Mouse (Mus musculus) cortical plate, adult 2 months (tissue): ENCODE measurements around the gene Gm49353. TPM values are rescaled to one million over a fixed set of nuclear protein-coding genes. Genes with fewer than 3 reads are reported as not detected.

ENCODE experiments used
- H3K27ac ChIP-seq: fragments of 200-500 bp; 2 replicates; pipeline ENCODE4 v1.5.1; 2012; ENCODE audit warnings: low read length, control low read depth, inconsistent platforms; ENCODE audit not compliant: insufficient read depth
- H3K4me1 ChIP-seq: fragments of 200-500 bp; 2 replicates; pipeline ENCODE4 v1.6.1; 2011; ENCODE audit warnings: low read length; ENCODE audit not compliant: control insufficient read depth, insufficient read depth
- H3K4me3 ChIP-seq: fragments of 200-500 bp; 2 replicates; pipeline ENCODE4 v1.5.1; 2011; ENCODE audit warnings: mild to moderate bottlenecking, low read length, control low read depth; ENCODE audit not compliant: insufficient read depth
- CTCF ChIP-seq: fragments of 200-500 bp; IDR thresholded peaks from 2 replicates; pipeline ENCODE4 v1.5.1; 2011; ENCODE audit warnings: mild to moderate bottlenecking, control low read depth, low read length; ENCODE audit not compliant: insufficient read depth; ENCODE audit errors: extremely low read depth
- POLR2A ChIP-seq: fragments of 200-500 bp; IDR thresholded peaks from 2 replicates; pipeline ENCODE4 v1.6.1; 2011; ENCODE audit warnings: mild to moderate bottlenecking, low read length, control low read depth; ENCODE audit not compliant: insufficient read depth; ENCODE audit errors: extremely low read depth
- polyA plus RNA-seq: library from polyadenylated mRNA; depleted of rRNA; stranded (reverse); fragments of >200 nt; gene quantifications from 2 replicates; pipeline ENCODE4 v1.2.3, GENCODE M21; 2012; rRNA removed

Gm49353 gene
- 9.5 and 10.1 TPM in 2 replicates for polyA plus RNA-seq

DNA sequence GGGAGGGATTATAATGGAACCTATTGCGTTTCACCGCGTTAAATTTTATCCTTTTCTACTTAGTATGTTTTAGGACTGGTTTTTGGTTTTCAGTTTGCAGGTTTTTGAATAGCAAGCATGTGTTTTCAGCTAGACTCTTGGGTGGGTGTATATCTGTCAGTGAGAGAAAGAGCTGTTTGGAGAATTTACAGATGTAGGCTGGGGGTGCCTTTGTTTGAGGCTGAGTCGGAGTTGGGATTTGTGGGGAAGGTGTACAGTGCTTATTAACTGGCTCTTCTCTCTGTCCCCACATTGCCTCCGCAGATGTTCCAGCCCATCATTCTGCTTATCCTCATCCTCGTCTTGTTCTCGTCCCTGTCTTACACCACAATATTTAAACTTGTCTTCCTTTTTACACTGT is at the start of gene Gm49353:
TSS of gene Gm49353 (plus strand) at position 313 of the 400 bp plus-strand sequence.
- Histone ChIP-seq H3K4me1 (peaks cover 7% of the 10 kb centered on the region), H3K27ac (no peak within 1 kb of the TSS), H3K4me3 (no peak within 1 kb of the TSS)
- TF ChIP-seq POLR2A (no peak), CTCF (no peak)

DNA sequence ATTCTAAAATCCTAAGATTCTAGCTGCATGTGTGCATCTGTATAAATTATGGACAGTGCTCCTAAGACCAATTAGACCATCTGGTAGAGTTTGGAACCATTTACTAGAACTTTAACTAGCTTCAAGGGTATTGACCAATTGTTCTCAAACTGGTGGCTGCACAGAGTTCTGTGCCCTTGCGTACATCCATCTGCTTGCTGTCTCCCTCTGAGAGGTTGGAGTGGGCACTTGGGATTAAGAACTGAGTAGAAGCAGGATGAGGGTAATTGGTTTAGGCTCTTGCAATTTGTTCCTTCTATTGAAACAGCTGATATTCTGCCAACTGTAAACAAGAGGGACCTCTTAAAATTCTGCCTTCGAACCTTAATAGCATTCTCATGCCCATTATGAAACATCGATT is 43.5 kb upstream of the Gm49353 start:
- H3K4me1 ChIP-seq, result peaks cover 1% of the 10 kb centered on the region; the same call in 1 of the 2 replicates
- H3K27ac ChIP-seq, result no peak overlapping the region
- H3K4me3 ChIP-seq, result no peak overlapping the region
- TF ChIP-seq CTCF (no peak), POLR2A (no peak)

- no peak for TF ChIP-seq POLR2A
- TF ChIP-seq CTCF, result no peak
- Histone ChIP-seq H3K27ac (no peak overlapping the region), H3K4me3 (no peak overlapping the region), H3K4me1 (no peaks in the 10 kb centered on the region)
Measured at GRCm38 (mm10) chr10:29161664-29162063, 37.1 kb upstream of the Gm49353 start.

GRCm38 (mm10) chr10:29173778-29174177 is 25.0 kb upstream of the Gm49353 start:
- no peak overlapping the region for H3K27ac ChIP-seq
- H3K4me3 ChIP-seq, result no peak overlapping the region
- TF ChIP-seq POLR2A, result no peak
- no peak for TF ChIP-seq CTCF
- peaks cover 4% of the 10 kb centered on the region for H3K4me1 ChIP-seq

GRCm38 (mm10) chr10:29175656-29176055 is 23.1 kb upstream of the Gm49353 start:
- TF ChIP-seq CTCF (no peak), POLR2A (no peak)
- no peak overlapping the region for H3K27ac ChIP-seq
- peaks cover 5% of the 10 kb centered on the region for H3K4me1 ChIP-seq
- H3K4me3 ChIP-seq, result no peak overlapping the region

- TF ChIP-seq CTCF, result no peak
- Histone ChIP-seq H3K4me3 (no peak overlapping the region), H3K27ac (peak overlapping the region; percentile 73), H3K4me1 (peaks cover 5% of the 10 kb centered on the region)
Measured at GRCm38 (mm10) chr10:29176881-29177280, 21.9 kb upstream of the Gm49353 start.

GRCm38 (mm10) chr10:29178003-29178402 is 20.8 kb upstream of the Gm49353 start:
- Histone ChIP-seq H3K27ac (peak overlapping the region; percentile 62), H3K4me1 (peaks cover 5% of the 10 kb centered on the region), H3K4me3 (no peak overlapping the region)
- TF ChIP-seq POLR2A (no peak), CTCF (no peak)

DNA sequence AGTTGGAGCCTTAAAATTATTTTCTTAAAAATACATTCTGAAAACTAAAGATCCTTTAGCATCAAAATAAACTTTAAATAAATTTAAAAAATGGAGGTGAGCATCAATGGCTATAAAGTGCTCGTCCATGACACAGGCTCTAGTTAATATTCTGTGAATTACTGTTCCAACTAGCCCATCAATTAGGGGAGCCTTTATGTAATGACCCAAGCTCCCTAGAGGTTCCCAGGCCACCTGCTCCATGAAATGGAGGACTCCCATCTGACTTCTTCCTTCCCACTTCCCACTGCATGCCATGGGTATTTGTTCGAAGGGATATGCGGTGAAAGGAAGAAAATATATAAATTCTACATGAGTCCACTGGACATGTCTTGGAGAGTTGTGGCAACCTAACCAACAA is 18.5 kb upstream of the Gm49353 start:
- Histone ChIP-seq H3K27ac (no peak overlapping the region), H3K4me3 (no peak overlapping the region), H3K4me1 (peaks cover 5% of the 10 kb centered on the region)
- TF ChIP-seq POLR2A (no peak), CTCF (no peak)

DNA sequence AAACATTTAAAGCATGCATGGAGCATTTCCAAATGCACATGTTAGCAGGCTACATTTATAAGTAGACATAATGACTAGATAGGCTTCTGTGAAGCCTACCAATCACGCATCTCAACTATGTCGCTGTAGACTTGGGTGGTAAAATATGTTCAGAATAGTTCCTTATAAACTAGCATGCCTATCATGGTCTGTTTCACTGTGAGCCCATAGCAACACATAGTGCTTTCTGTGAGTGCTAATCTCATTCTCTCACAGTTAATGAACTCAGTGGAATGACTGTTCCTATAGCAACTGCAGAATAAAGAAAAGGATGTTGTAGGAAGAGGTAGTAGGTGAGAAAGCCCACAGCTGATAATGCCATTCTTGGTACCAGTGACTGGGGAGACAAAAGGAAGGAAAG is 17.7 kb upstream of the Gm49353 start:
- Histone ChIP-seq H3K4me1 (peaks cover 5% of the 10 kb centered on the region), H3K4me3 (no peak overlapping the region), H3K27ac (no peak overlapping the region)
- TF ChIP-seq CTCF (no peak), POLR2A (no peak)

GRCm38 (mm10) chr10:29193769-29194168 is 5.0 kb upstream of the Gm49353 start:
- H3K4me3 ChIP-seq, result no peak overlapping the region
- no peak overlapping the region for H3K27ac ChIP-seq
- TF ChIP-seq POLR2A (no peak), CTCF (no peak)

GRCm38 (mm10) chr10:29196811-29197210 is 1.9 kb upstream of the Gm49353 start:
- Histone ChIP-seq H3K4me1 (peaks cover 7% of the 10 kb centered on the region), H3K27ac (no peak overlapping the region), H3K4me3 (no peak overlapping the region)
- TF ChIP-seq POLR2A (no peak), CTCF (no peak)

More at GRCm38 (mm10) chr10:29193769-29194168, 5.0 kb upstream of the Gm49353 start:
- peaks cover 7% of the 10 kb centered on the region for H3K4me1 ChIP-seq
